Mouse (Mus musculus): ENCODE data around the gene Cntnap1.

GRCm38 (mm10) chr11:101211970-101212369 lies 41.6 kb downstream of the Cntnap1 start:
- peak; percentile 43 for TF ChIP-seq CTCF (IDR thresholded peaks at IDR 0.05; ENCODE audit: extremely low read depth, insufficient read depth, low read length)
- no peak for TF ChIP-seq POLR2A (IDR thresholded peaks at IDR 0.05; ENCODE audit: extremely low read depth, insufficient read depth, low read length)
